Mouse (Mus musculus): Measurements from ENCODE around the gene Stk26. TPM values are rescaled to one million over a fixed set of nuclear protein-coding genes. Genes with fewer than 3 reads are reported as not detected.

Gene Stk26
- total RNA-seq, 2 experiments from 2014 or later = 2.3 to 3.4 TPM

DNA sequence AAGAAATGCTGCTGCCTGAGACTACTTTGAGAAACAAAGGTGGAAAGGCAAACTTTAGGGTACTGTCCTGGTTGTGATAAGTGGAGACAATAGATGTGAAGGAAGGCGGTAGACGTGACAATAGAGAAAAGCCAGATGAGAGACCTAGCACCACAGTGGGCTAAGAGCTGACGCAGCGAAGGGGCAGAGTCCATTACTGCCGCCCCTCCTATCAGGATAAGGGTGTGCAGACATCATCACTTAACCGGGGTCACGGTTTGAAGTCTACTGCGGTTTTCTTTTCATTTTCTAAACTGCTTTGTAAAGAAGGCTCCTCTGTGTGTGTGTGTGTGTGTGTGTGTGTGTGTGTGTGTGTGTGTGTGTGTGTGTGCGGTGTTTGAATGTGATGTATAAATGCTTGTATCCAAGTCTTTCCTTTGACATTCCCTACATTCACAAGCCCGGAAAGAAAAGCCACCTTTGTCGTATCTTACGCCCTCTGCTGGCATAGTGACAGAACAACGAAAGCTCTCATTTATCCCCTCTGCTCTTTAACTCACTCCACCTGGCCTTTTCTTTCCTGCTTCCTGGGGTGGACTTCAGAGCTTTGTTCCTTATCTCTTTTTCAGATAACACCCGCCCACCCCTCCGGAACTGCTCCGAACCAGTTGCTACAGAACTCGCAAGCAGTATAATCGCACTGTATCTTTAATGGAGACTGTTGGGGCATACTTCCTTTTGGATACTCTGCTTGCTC is 84.0 kb downstream of the Stk26 start:
- intact Hi-C loops (cut with DNase I) = loop anchor here (10.0 kb wide), 1 partner anchor 250 kb away; no protein-coding TSS in a partner anchor
- DNase-seq (ENCODE audit: low spot score) = no peak

DNA sequence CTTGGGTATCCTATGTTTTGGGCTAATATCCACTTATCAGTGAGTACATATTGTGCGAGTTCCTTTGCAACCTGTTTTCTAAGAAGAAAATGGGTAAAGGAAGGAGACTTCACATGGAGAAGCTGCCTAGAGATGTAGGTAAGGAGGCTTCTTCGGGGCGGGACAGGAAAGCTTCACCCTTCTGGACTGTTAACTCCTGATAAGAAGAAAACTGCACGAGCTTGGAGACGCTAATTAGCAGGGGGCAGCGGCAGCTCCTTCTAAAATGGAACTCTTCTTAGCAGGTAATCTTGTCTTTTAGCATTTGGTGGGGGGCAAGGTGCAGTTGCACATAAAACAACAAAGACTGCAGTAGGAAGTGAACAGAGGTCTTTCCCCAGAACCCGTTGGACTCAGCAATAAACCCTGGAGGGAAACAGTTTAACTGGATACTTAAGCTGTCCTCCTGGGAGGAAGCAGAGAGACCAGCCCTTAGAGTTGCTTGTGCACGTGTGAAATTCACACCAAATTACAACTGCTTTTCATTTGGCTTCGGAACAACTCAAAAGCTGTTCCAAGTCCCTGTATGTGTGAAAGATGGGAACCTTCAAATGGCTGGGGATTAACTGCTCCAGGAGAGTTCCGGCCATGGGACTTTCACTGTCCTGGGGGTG is 86.2 kb downstream of the Stk26 start:
- intact Hi-C loops (cut with DNase I) = loop anchor here (10.0 kb wide), 1 partner anchor 252 kb away; no protein-coding TSS in a partner anchor
- no peak for DNase-seq (ENCODE audit: low spot score)

DNA sequence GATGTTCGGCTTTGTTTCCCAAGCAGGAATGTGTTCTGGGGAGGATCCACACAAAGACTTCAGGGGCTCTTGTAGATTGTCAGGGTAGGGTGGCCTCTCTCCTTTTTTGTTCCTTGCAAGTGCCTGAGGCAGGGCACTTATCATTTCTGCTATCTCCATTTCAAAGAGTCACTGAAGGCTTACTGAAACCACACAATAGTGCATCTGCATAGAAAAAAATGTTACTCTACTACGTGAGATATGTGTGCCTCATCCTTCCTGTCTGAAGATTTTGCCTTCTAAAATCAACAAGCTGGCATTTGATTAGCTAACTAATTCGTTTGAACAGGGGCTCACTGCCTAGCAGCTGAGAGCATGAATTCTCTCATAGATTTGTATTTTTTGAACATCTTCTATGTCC is 89.5 kb downstream of the Stk26 start:
- no peak for DNase-seq (ENCODE audit: low spot score)
- intact Hi-C loops (cut with DNase I) = no loop called here

DNA sequence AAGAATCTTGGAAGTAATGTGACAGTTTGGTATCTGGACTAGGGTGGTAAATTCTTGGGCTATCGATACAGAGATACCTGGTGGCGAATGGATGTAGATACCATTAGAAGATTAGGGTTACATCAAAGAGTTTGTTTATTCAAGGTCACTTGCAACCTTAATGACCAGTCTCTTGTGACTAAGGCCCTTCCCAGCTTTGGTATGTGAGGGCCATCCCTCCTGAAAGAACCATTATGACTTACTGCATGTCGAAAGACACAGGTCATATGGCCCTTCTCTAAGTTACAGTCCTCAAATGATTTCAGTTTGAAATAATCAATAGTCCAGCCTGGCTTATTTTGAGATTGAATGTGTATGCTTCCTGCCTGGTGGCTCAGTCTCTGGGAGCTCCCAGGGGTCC is 96.3 kb downstream of the Stk26 start:
- intact Hi-C loops (cut with DNase I) = no loop called here
- DNase-seq (ENCODE audit: low spot score) = no peak

- intact Hi-C loops (cut with DNase I) = no loop called here
- no peak for DNase-seq (ENCODE audit: low spot score)
These were observed 101.8 kb downstream of the Stk26 start, which contains the start of gene Frmd7 for GRCm38 (mm10) chrX:50942610-50943009. Gene Frmd7 (minus strand): TSS chrX:50942710.

Other genes with a start within 250 kb of the Stk26 start
- not detected for gene Frmd7, start 101.7 kb downstream of the Stk26 start, total RNA-seq (2021)
- gene Rap2c, start 177.0 kb downstream of the Stk26 start, total RNA-seq (2021) = 10 to 100 TPM; 20.9 to 21.7 TPM